Comparison of ENCODE assay signal across 26 mouse cellular contexts in genomic region chr6:5024893-5025292, GRCm38 (mm10).
DNase-seq lines count a peak whose midpoint lies in the region; ATAC-seq lines count a peak whose summit lies in the region.
"Had no signal": no experiment of that assay in that cellular context is flagged by ENCODE, and none has a peak within 500 bp of the region (broad histone marks: within the 10 kb centered on the region; RNA-seq: fewer than 3 reads in every experiment).

No protein-coding gene starts in this region.

- H3K36me3 ChIP-seq in hindbrain, embryonic 14.5 days (replicated peaks; ENCODE audit: control insufficient read depth, insufficient read depth) = no peaks in the 10 kb centered on the region
- no peaks in the 10 kb centered on the region for H3K36me3 ChIP-seq in hindbrain, embryonic 12.5 days
- no peaks in the 10 kb centered on the region for H3K36me3 ChIP-seq in forebrain, embryonic 15.5 days
- H3K36me3 ChIP-seq: embryonic facial prominence, embryonic 12.5 days; hindbrain, embryonic 15.5 days; kidney, embryonic 15.5 days; lung, embryonic 15.5 days; midbrain, embryonic 10.5 days; neural tube, embryonic 12.5 days had no signal

- no peak overlapping the region for H3K4me2 ChIP-seq in hindbrain, embryonic 14.5 days (replicated peaks)
- no peak overlapping the region for H3K4me2 ChIP-seq in hindbrain, embryonic 12.5 days (replicated peaks)
- H3K4me2 ChIP-seq in forebrain, embryonic 15.5 days (replicated peaks) = no peak overlapping the region
- H3K4me2 ChIP-seq: embryonic facial prominence, embryonic 12.5 days; hindbrain, embryonic 15.5 days; kidney, embryonic 15.5 days; lung, embryonic 15.5 days; neural tube, embryonic 12.5 days had no signal

- DNase-seq in frontal cortex, postnatal 36 days (ENCODE audit: low spot score in 2 of 2) = no peak
- DNase-seq in hindbrain, embryonic 14.5 days (ENCODE audit: low spot score) = peak; percentile 45
- DNase-seq in retina, postnatal 1 day = peak; percentile 47
- DNase-seq in retina, embryonic 14.5 days (ENCODE audit: low spot score) = no peak
- DNase-seq: adrenal gland, adult 2 months; adrenal gland, postnatal 36 days; B cell, adult 2 months; forebrain, postnatal 0 days; gastrocnemius, postnatal 36 days; heart, postnatal 4 days; kidney, adult 11 months; kidney, postnatal 25 days; layer of hippocampus, adult 9-11 months; thymus, postnatal 4 days had no signal

- H3K27ac ChIP-seq in hindbrain, embryonic 14.5 days = no peak overlapping the region
- no peak overlapping the region for H3K27ac ChIP-seq in hindbrain, embryonic 12.5 days
- H3K27ac ChIP-seq in forebrain, embryonic 15.5 days (replicated peaks) = no peak overlapping the region
- H3K27ac ChIP-seq: embryonic facial prominence, embryonic 12.5 days; hindbrain, embryonic 15.5 days; kidney, embryonic 15.5 days; lung, embryonic 15.5 days; midbrain, embryonic 10.5 days; neural tube, embryonic 12.5 days had no signal

- H3K27me3 ChIP-seq in hindbrain, embryonic 14.5 days (ENCODE audit: control insufficient read depth, insufficient read depth, low read length) = no peaks in the 10 kb centered on the region
- H3K27me3 ChIP-seq in hindbrain, embryonic 12.5 days = no peaks in the 10 kb centered on the region
- no peaks in the 10 kb centered on the region for H3K27me3 ChIP-seq in forebrain, embryonic 15.5 days
- H3K27me3 ChIP-seq: embryonic facial prominence, embryonic 12.5 days; hindbrain, embryonic 15.5 days; kidney, embryonic 15.5 days; lung, embryonic 15.5 days; neural tube, embryonic 12.5 days had no signal

- no peak overlapping the region for H3K9ac ChIP-seq in hindbrain, embryonic 14.5 days
- no peak overlapping the region for H3K9ac ChIP-seq in hindbrain, embryonic 12.5 days
- no peak overlapping the region for H3K9ac ChIP-seq in forebrain, embryonic 15.5 days (replicated peaks)
- H3K9ac ChIP-seq: embryonic facial prominence, embryonic 12.5 days; forebrain, postnatal 0 days; hindbrain, embryonic 15.5 days; kidney, embryonic 15.5 days; lung, embryonic 15.5 days; neural tube, embryonic 12.5 days had no signal

- H3K9me3 ChIP-seq in hindbrain, embryonic 14.5 days (ENCODE audit: control insufficient read depth, low read length) = no peaks in the 10 kb centered on the region
- H3K9me3 ChIP-seq in hindbrain, embryonic 12.5 days (replicated peaks) = no peaks in the 10 kb centered on the region
- no peaks in the 10 kb centered on the region for H3K9me3 ChIP-seq in forebrain, embryonic 15.5 days
- H3K9me3 ChIP-seq: embryonic facial prominence, embryonic 12.5 days; hindbrain, embryonic 15.5 days; kidney, embryonic 15.5 days; lung, embryonic 15.5 days; midbrain, embryonic 10.5 days; neural tube, embryonic 12.5 days had no signal

- H3K4me1 ChIP-seq in hindbrain, embryonic 14.5 days (replicated peaks; ENCODE audit: control insufficient read depth, insufficient read depth, low read length) = peaks cover 12% of the 10 kb centered on the region
- peaks cover 12% of the 10 kb centered on the region for H3K4me1 ChIP-seq in hindbrain, embryonic 12.5 days
- no peaks in the 10 kb centered on the region for H3K4me1 ChIP-seq in forebrain, embryonic 15.5 days
- H3K4me1 ChIP-seq: hindbrain, embryonic 15.5 days; lung, embryonic 15.5 days had no signal

- no peak overlapping the region for H3K4me3 ChIP-seq in hindbrain, embryonic 14.5 days (replicated peaks; ENCODE audit: low read length)
- H3K4me3 ChIP-seq in hindbrain, embryonic 12.5 days = no peak overlapping the region
- no peak overlapping the region for H3K4me3 ChIP-seq in forebrain, embryonic 15.5 days
- H3K4me3 ChIP-seq: embryonic facial prominence, embryonic 12.5 days; hindbrain, embryonic 15.5 days; kidney, embryonic 15.5 days; lung, embryonic 15.5 days; midbrain, embryonic 10.5 days; myocyte; neural tube, embryonic 12.5 days had no signal

- WGBS in hindbrain, embryonic 14.5 days = 64% methylated on average over 7 of the region's 7 CpGs
- 71% methylated on average over 7 of the region's 7 CpGs for WGBS in hindbrain, embryonic 12.5 days
- 55% methylated on average over 7 of the region's 7 CpGs for WGBS in forebrain, embryonic 15.5 days

- peak; percentile 66; the same call in 1 of the 2 replicates for ATAC-seq in frontal cortex, adult (ENCODE audit: low TSS enrichment)
- ATAC-seq in hindbrain, embryonic 14.5 days (ENCODE audit: low FRiP score) = no peak
- ATAC-seq in hindbrain, embryonic 12.5 days (ENCODE audit: low FRiP score) = no peak
- no peak for ATAC-seq in forebrain, embryonic 15.5 days (replicated peaks)
- ATAC-seq: activated CD4-positive, CD25-positive, alpha-beta regulatory T cell, adult 4 months; forebrain, postnatal 0 days; inflammation-experienced regulatory T-cells, adult 6 months had no signal

Comparison
In these comparisons a context has a peak if more than half of its experiments do, and no peak if none do; other contexts are left out.
1. DNase-seq: peak in hindbrain, embryonic 14.5 days (single experiment) and retina, postnatal 1 day (single experiment); none in frontal cortex, postnatal 36 days (0 of 2) and retina, embryonic 14.5 days (single experiment).